ENCODE assay signal across 8 mouse cellular contexts in genomic region chr6:35251807-35252476, GRCm38 (mm10). TPM values are rescaled to one million over a fixed set of nuclear protein-coding genes. Genes with fewer than 3 reads are reported as not detected.
A peak's percentile ranks its signal among the peaks of the same experiment; 100 is the strongest.
DNase-seq lines count a peak whose midpoint lies in the region; ATAC-seq lines count a peak whose summit lies in the region.

No protein-coding gene starts in this region.

- H3K27ac ChIP-seq in heart, embryonic 10.5 days = peak overlapping the region; percentile 98
- peak overlapping the region; percentile 98 for H3K27ac ChIP-seq in liver, embryonic 12.5 days

- H3K4me1 ChIP-seq in heart, embryonic 10.5 days = peaks cover 42% of the 10 kb centered on the region
- peaks cover 43% of the 10 kb centered on the region for H3K4me1 ChIP-seq in liver, embryonic 12.5 days

- H3K9ac ChIP-seq in liver, embryonic 12.5 days = peak overlapping the region; percentile 34; the same call in 1 of the 2 replicates

- peak overlapping the region; percentile 90 for H3K4me3 ChIP-seq in heart, embryonic 10.5 days
- peak overlapping the region; percentile 86 for H3K4me3 ChIP-seq in liver, embryonic 12.5 days

- intact Hi-C loops in heart, postnatal 25 days (cut with DNase I) = loop anchor here (5.0 to 10.0 kb wide), 3 partner anchors 123 to 1795 kb away; no protein-coding TSS in a partner anchor

- H3K36me3 ChIP-seq in heart, embryonic 10.5 days = 0 out of 2 replicates have a peak, but pooled peaks cover under 1% of the 10 kb centered on the region
- H3K36me3 ChIP-seq in liver, embryonic 12.5 days = peaks cover 10% of the 10 kb centered on the region

- no peaks in the 10 kb centered on the region for H3K27me3 ChIP-seq in heart, embryonic 10.5 days (ENCODE audit: insufficient read depth, poor library complexity, severe bottlenecking)
- H3K27me3 ChIP-seq in liver, embryonic 12.5 days (replicated peaks) = no peaks in the 10 kb centered on the region

- DNase-seq in heart, embryonic 10.5 days (ENCODE audit: low spot score) = no peak
- no peak for DNase-seq in heart, postnatal 25 days (ENCODE audit: low spot score)
- peak; percentile 13 for DNase-seq in thymus, postnatal 14 days
- DNase-seq in thymus, postnatal 4 days = no peak
- DNase-seq in retina, embryonic 14.5 days (ENCODE audit: low spot score) = no peak
- DNase-seq in adrenal gland, postnatal 36 days = no peak

- peak overlapping the region; percentile 79 for H3K4me2 ChIP-seq in liver, embryonic 12.5 days

- no peaks in the 10 kb centered on the region for H3K9me3 ChIP-seq in heart, embryonic 10.5 days
- no peaks in the 10 kb centered on the region for H3K9me3 ChIP-seq in liver, embryonic 12.5 days (replicated peaks)

- no peak for ATAC-seq in liver, embryonic 12.5 days
- no peak for ATAC-seq in megakaryocyte-erythroid progenitor cell, adult 5-6 weeks (replicated peaks; ENCODE audit: low FRiP score, low TSS enrichment, poor library complexity, severe bottlenecking)

- 63% methylated on average over 17 of the region's 17 CpGs for WGBS in heart, embryonic 10.5 days
- WGBS in liver, embryonic 12.5 days (ENCODE audit: insufficient replicate concordance) = 65% methylated on average over 17 of the region's 17 CpGs

RNA-seq across cellular contexts. Expression of gene Slc13a4, which starts 56.0 kb away (rescaled TPM):
- polyA plus RNA-seq in heart, embryonic 10.5 days (2016; fragmentation: Nextera tagmentation; extraction: Ambion mirVana) = 2.9 and 3.3 TPM in 2 replicates
- total RNA-seq in heart, postnatal 25 days (2021) = under 1 TPM; 0.08 to 0.16 TPM
- 0.23 and 0.25 TPM in 2 replicates for polyA plus RNA-seq in liver, embryonic 12.5 days (2016; fragmentation: Nextera tagmentation; extraction: Ambion mirVana)
- not detected in 2 replicates for total RNA-seq in megakaryocyte-erythroid progenitor cell, adult 5-6 weeks (2014; fragmentation: Nextera tagmentation)
- not detected in 2 replicates for total RNA-seq in megakaryocyte-erythroid progenitor cell, adult 5-6 weeks (2017)
- total RNA-seq in adrenal gland, postnatal 36 days (2021) = under 1 TPM; 0.46 TPM
